Mouse (Mus musculus): ENCODE measurements around the gene Nfya. TPM values are rescaled to one million over a fixed set of nuclear protein-coding genes. Genes with fewer than 3 reads are reported as not detected.

Nfya gene
- polyA plus RNA-seq, 1 experiment from 2014 or later = 17.8 TPM

GRCm38 (mm10) chr17:48408526-48409291 is 997 bp downstream of the Nfya start:
- peaks cover 13% of the 10 kb centered on the region for H3K36me3 ChIP-seq
- peak overlapping the region; percentile 100 for H3K27ac ChIP-seq
- peak overlapping the region; percentile 72 for H3K4me3 ChIP-seq (replicated peaks)
- no peaks in the 10 kb centered on the region for H3K9me3 ChIP-seq (replicated peaks)
- ATAC-seq (replicated peaks; ENCODE audit: low FRiP score) = peak; percentile 44
- WGBS = under 1% methylated on average over 44 of the region's 47 CpGs
- no peaks in the 10 kb centered on the region for H3K27me3 ChIP-seq
- H3K4me1 ChIP-seq = peaks cover 28% of the 10 kb centered on the region
- H3K9ac ChIP-seq = peak overlapping the region; percentile 83
- peak overlapping the region; percentile 76 for H3K4me2 ChIP-seq

DNA sequence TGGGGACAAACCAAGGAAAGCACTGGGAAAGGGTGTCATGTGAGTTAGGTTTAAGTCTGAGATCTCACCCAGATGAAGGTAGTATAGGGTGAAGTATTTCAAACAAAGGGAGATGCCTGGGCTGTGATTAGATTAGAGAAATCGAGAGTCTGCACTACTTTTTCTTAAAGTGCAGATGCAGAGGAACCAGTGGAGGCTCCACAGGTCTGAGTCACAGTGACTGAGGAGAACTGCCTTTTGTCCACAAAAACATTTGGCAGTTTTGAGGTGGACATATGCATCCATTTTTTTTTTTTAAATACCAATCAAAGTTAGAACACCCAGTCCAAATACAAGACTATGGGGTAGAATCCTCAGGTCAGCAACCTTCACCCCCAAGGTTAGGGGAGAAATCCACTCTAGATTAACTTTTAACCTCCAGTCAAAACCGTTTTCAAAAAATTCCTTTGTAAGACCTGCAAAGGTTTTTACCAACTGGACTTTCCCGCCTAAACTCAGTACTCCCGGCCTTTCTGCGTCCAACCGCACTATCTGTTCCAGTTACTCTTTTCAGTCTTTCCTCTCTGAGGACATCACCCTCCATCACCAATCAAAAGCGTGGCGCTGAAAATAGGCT is 1.7 kb downstream of the Nfya start:
- no peak for ATAC-seq (replicated peaks; ENCODE audit: low FRiP score)
- Histone ChIP-seq H3K27me3 (no peaks in the 10 kb centered on the region), H3K27ac (peak overlapping the region; percentile 100), H3K4me3 (replicated peaks) (peak overlapping the region; percentile 72), H3K4me1 (peaks cover 28% of the 10 kb centered on the region), H3K9ac (peak overlapping the region; percentile 83), H3K9me3 (replicated peaks) (no peaks in the 10 kb centered on the region), H3K36me3 (peaks cover 14% of the 10 kb centered on the region), H3K4me2 (peak overlapping the region; percentile 76)
- WGBS = 11% methylated on average over 8 of the region's 8 CpGs

GRCm38 (mm10) chr17:48407154-48407553 is 2.6 kb downstream of the Nfya start:
- 79% methylated on average over 4 of the region's 4 CpGs for WGBS

GRCm38 (mm10) chr17:48404706-48405105 is 5.0 kb downstream of the Nfya start:
- H3K36me3 ChIP-seq = peaks cover 15% of the 10 kb centered on the region
- H3K27me3 ChIP-seq = no peaks in the 10 kb centered on the region
- no peak overlapping the region for H3K4me2 ChIP-seq
- no peaks in the 10 kb centered on the region for H3K9me3 ChIP-seq (replicated peaks)
- no peak for ATAC-seq (replicated peaks; ENCODE audit: low FRiP score)
- no peak overlapping the region for H3K9ac ChIP-seq
- H3K4me1 ChIP-seq = peaks cover 16% of the 10 kb centered on the region
- H3K27ac ChIP-seq = no peak overlapping the region
- WGBS = 85% methylated on average over 1 of the region's 1 CpGs
- no peak overlapping the region for H3K4me3 ChIP-seq (replicated peaks)

More at GRCm38 (mm10) chr17:48407154-48407553, 2.6 kb downstream of the Nfya start:
- H3K4me3 ChIP-seq (replicated peaks) = no peak overlapping the region
- H3K27me3 ChIP-seq = no peaks in the 10 kb centered on the region
- peaks cover 10% of the 10 kb centered on the region for H3K36me3 ChIP-seq
- peaks cover 28% of the 10 kb centered on the region for H3K4me1 ChIP-seq
- H3K9ac ChIP-seq = no peak overlapping the region
- H3K9me3 ChIP-seq (replicated peaks) = no peaks in the 10 kb centered on the region
- peak overlapping the region; percentile 76; the same call in 1 of the 2 replicates for H3K4me2 ChIP-seq
- ATAC-seq (replicated peaks; ENCODE audit: low FRiP score) = no peak
- no peak overlapping the region for H3K27ac ChIP-seq

DNA sequence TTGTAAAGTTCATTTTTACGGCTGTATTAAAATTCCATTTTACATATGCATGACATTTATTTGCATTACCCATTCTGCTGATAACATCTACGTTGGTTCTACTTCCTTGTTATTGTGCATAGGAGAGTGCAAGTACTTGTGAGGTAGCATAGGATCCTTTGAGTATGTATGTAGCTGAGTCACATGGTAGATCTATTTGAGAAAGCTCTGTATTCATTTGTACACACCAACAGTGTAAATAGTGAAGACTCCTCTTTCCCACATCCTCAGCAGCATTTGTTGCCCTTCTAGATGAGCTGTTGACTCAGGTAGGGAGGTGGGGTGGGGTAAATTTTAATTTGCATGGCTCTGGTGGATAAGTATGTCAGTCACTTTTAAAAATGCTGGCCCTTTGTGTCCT is 5.9 kb downstream of the Nfya start:
- no peak overlapping the region for H3K27ac ChIP-seq
- H3K4me3 ChIP-seq (replicated peaks) = no peak overlapping the region
- no peaks in the 10 kb centered on the region for H3K9me3 ChIP-seq (replicated peaks)
- H3K9ac ChIP-seq = no peak overlapping the region
- H3K4me1 ChIP-seq = peaks cover 16% of the 10 kb centered on the region
- no peak for ATAC-seq (replicated peaks; ENCODE audit: low FRiP score)
- H3K27me3 ChIP-seq = no peaks in the 10 kb centered on the region
- H3K36me3 ChIP-seq = peaks cover 23% of the 10 kb centered on the region
- 90% methylated on average over 2 of the region's 2 CpGs for WGBS
- H3K4me2 ChIP-seq = no peak overlapping the region

GRCm38 (mm10) chr17:48402751-48403150 is 7.0 kb downstream of the Nfya start:
- 84% methylated on average over 3 of the region's 3 CpGs for WGBS
- Histone ChIP-seq H3K4me1 (peaks cover 9% of the 10 kb centered on the region), H3K27me3 (no peaks in the 10 kb centered on the region), H3K4me2 (no peak overlapping the region), H3K4me3 (replicated peaks) (no peak overlapping the region), H3K27ac (no peak overlapping the region), H3K9me3 (replicated peaks) (no peaks in the 10 kb centered on the region), H3K36me3 (peaks cover 34% of the 10 kb centered on the region), H3K9ac (no peak overlapping the region)
- ATAC-seq (replicated peaks; ENCODE audit: low FRiP score) = no peak

DNA sequence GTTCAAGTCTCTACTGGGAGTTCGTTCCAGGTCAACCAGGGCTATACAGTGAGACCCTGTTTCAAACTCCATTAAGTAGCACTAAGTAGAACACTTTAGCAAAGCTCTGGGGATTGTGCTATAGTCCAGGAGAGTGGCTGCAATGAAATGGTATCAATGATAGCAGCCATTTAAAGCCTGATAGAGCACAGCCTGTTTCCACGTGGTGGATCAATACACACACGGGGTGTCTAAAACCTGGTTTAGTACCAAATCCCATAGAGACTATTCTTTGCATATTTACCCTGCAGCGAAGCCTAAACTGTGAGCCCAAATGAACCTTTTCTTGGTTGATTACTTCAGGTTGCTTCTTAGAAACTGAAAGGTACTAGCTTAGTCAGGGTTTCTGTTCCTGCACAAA is 8.0 kb downstream of the Nfya start:
- no peak for ATAC-seq (replicated peaks; ENCODE audit: low FRiP score)
- Histone ChIP-seq H3K9ac (no peak overlapping the region), H3K36me3 (peaks cover 44% of the 10 kb centered on the region), H3K4me3 (replicated peaks) (no peak overlapping the region), H3K27me3 (no peaks in the 10 kb centered on the region), H3K9me3 (replicated peaks) (no peaks in the 10 kb centered on the region), H3K27ac (no peak overlapping the region), H3K4me2 (no peak overlapping the region), H3K4me1 (no peaks in the 10 kb centered on the region)
- WGBS = 90% methylated on average over 4 of the region's 4 CpGs

- Histone ChIP-seq H3K4me2 (no peak overlapping the region), H3K27me3 (no peaks in the 10 kb centered on the region), H3K4me1 (no peaks in the 10 kb centered on the region), H3K27ac (no peak overlapping the region), H3K4me3 (replicated peaks) (no peak overlapping the region), H3K9me3 (replicated peaks) (no peaks in the 10 kb centered on the region), H3K9ac (no peak overlapping the region), H3K36me3 (peaks cover 99% of the 10 kb centered on the region)
- ATAC-seq (replicated peaks; ENCODE audit: low FRiP score) = no peak
- WGBS = 96% methylated on average over 3 of the region's 3 CpGs
Observed at GRCm38 (mm10) chr17:48392616-48393015, 17.1 kb downstream of the Nfya start.

DNA sequence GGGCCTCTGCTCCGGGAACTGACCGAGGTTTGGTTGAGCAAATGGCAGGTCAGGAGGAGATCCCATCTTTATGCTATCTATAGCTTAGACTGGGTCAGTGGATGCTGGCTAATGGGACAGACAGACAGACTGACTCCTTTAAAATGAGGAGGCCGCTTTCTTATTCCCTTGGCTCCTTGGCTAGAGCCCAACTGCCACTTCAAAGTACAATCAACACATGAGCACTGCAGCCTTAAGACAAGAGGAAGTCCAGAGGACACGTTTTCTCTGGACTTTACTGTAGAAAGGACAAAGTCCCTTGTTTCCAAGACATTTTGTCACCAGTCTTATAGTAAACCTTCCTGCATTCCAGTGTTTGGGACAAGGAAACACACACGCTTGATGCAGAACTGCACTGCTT is 18.3 kb downstream of the Nfya start:
- H3K4me3 ChIP-seq (replicated peaks) = no peak overlapping the region
- no peak overlapping the region for H3K27ac ChIP-seq
- no peak for ATAC-seq (replicated peaks; ENCODE audit: low FRiP score)
- 94% methylated on average over 5 of the region's 5 CpGs for WGBS
- no peak overlapping the region for H3K4me2 ChIP-seq
- no peaks in the 10 kb centered on the region for H3K9me3 ChIP-seq (replicated peaks)
- no peaks in the 10 kb centered on the region for H3K4me1 ChIP-seq
- H3K27me3 ChIP-seq = no peaks in the 10 kb centered on the region
- peaks cover 100% of the 10 kb centered on the region for H3K36me3 ChIP-seq
- no peak overlapping the region for H3K9ac ChIP-seq

DNA sequence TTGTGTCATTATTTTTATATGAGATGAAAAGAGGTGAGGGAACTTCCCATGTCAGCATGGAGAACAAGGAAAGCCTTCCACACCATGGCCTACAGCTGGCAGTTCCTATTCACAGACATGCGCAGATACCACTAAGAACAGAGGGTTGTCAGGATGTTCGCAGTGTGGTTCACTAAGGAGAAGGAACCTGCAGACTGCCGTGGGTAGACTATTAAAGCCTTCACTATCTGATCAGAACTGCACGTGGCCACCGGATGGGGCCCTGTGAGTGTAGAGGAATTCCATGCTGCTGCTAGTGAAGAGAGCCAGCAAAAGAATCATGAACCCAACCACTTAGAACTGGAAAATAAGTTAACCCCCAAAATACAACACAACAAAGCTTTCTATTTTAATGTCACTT is 20.3 kb downstream of the Nfya start:
- Histone ChIP-seq H3K4me3 (replicated peaks) (no peak overlapping the region), H3K27ac (no peak overlapping the region), H3K4me1 (no peaks in the 10 kb centered on the region), H3K4me2 (no peak overlapping the region), H3K27me3 (no peaks in the 10 kb centered on the region), H3K9me3 (replicated peaks) (no peaks in the 10 kb centered on the region), H3K9ac (no peak overlapping the region), H3K36me3 (peaks cover 89% of the 10 kb centered on the region)
- no peak for ATAC-seq (replicated peaks; ENCODE audit: low FRiP score)
- 93% methylated on average over 5 of the region's 5 CpGs for WGBS

GRCm38 (mm10) chr17:48388666-48389065 is 21.0 kb downstream of the Nfya start:
- no peaks in the 10 kb centered on the region for H3K27me3 ChIP-seq
- no peak overlapping the region for H3K9ac ChIP-seq
- no peaks in the 10 kb centered on the region for H3K9me3 ChIP-seq (replicated peaks)
- H3K27ac ChIP-seq = no peak overlapping the region
- H3K4me2 ChIP-seq = no peak overlapping the region
- 85% methylated on average over 2 of the region's 2 CpGs for whole genome bisulfite sequencing
- ATAC-seq (replicated peaks; ENCODE audit: low FRiP score) = no peak
- H3K4me3 ChIP-seq (replicated peaks) = no peak overlapping the region
- peaks cover 81% of the 10 kb centered on the region for H3K36me3 ChIP-seq
- H3K4me1 ChIP-seq = no peaks in the 10 kb centered on the region

DNA sequence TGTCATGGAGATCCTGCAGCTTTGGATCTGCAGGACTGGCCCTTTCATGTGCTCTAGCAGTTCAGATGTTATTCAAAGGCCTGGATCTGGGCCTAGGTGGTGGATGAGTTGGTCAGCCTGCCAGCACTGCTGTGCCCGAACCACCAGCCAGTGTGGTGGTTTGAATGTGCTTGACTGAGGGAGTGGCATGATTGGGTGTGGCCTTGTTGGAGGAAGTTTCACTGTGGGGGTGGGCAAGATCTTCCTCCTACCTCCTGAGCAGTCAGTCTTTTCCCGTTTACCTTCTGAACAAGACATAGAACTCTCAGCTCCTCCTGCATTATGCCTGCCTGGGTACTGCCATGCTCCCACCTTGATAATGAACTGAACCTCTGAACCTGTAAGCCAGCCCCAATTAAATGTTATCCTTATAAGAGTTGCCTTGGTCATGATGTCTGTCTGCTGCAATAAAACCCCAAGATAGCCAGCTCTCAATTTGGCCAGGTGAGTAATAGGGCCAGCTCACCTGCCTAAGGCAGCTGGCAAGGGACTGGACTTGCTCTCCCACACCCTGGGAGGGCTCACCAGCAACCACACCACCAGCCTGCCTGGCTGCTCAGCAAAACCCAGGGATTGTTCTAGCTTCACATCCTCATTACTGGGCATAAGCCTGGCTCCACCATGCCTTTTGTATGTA is 23.8 kb downstream of the Nfya start:
- no peak for ATAC-seq (replicated peaks; ENCODE audit: low FRiP score)
- Histone ChIP-seq H3K9ac (no peak overlapping the region), H3K4me2 (no peak overlapping the region), H3K36me3 (peaks cover 54% of the 10 kb centered on the region), H3K4me1 (no peaks in the 10 kb centered on the region), H3K27me3 (no peaks in the 10 kb centered on the region), H3K27ac (no peak overlapping the region), H3K9me3 (replicated peaks) (no peaks in the 10 kb centered on the region), H3K4me3 (replicated peaks) (no peak overlapping the region)
- 79% methylated on average over 2 of the region's 2 CpGs for WGBS

All from kidney, embryonic 15.5 days (tissue).